Mouse (Mus musculus): ENCODE results near the gene Ptgfrn.

- no peak for TF ChIP-seq CTCF (conservative IDR thresholded peaks at IDR 0.05 in 1 of 2, IDR thresholded peaks at IDR 0.05 in 1 of 2; ENCODE audit: low read depth in 2 of 2, low read length in 2 of 2)
- TF ChIP-seq MYC (IDR thresholded peaks at IDR 0.05; ENCODE audit: low read depth, low read length): no peak
- TF ChIP-seq SIN3A (IDR thresholded peaks at IDR 0.05; ENCODE audit: low read length): no peak
- TF ChIP-seq POLR2A (IDR thresholded peaks at IDR 0.05; ENCODE audit: low read depth, low read length): no peak
These were observed 37.4 kb downstream of the Ptgfrn start for GRCm38 (mm10) chr3:101072506-101073215.
